Mouse (Mus musculus) midbrain, embryonic 16.5 days (tissue): ENCODE results near the gene Myo19. TPM values are rescaled to one million over a fixed set of nuclear protein-coding genes. Genes with fewer than 3 reads are reported as not detected.

Experiments
- ATAC-seq: fragments of 200-750 bp; cut with Nextera tagmentation; 2 replicates; pipeline ENCODE4 v1.8.0; 2017; ENCODE audit warnings: moderate TSS enrichment
- H3K27ac ChIP-seq: fragments of 300-500 bp; sonication (generic); 2 replicates; pipeline ENCODE4 v1.5.1; 2014; ENCODE audit warnings: mild to moderate bottlenecking, low read length, mixed read lengths
- H3K27me3 ChIP-seq: fragments of 300-500 bp; sonication (generic); 2 replicates; pipeline ENCODE4 v1.6.1; 2014; ENCODE audit warnings: low read depth, low read length, mixed read lengths; ENCODE audit not compliant: control insufficient read depth, insufficient read depth
- H3K36me3 ChIP-seq: fragments of 300-500 bp; sonication (generic); 2 replicates; pipeline ENCODE4 v1.6.1; 2014; ENCODE audit warnings: mild to moderate bottlenecking, low read length, moderate library complexity, mixed read lengths; ENCODE audit not compliant: control insufficient read depth, insufficient read depth
- H3K4me1 ChIP-seq: fragments of 300-500 bp; sonication (generic); 2 replicates; pipeline ENCODE4 v1.6.1; 2014; ENCODE audit warnings: mild to moderate bottlenecking, low read length, mixed read lengths; ENCODE audit not compliant: control insufficient read depth, insufficient read depth
- H3K4me2 ChIP-seq: fragments of 300-500 bp; sonication (generic); 2 replicates; pipeline ENCODE4 v1.6.1; 2014; ENCODE audit warnings: mild to moderate bottlenecking, low read length, mixed read lengths
- H3K4me3 ChIP-seq: fragments of 300-500 bp; sonication (generic); 2 replicates; pipeline ENCODE4 v1.5.1; 2014; ENCODE audit warnings: low read depth, mild to moderate bottlenecking, low read length, moderate library complexity, mixed read lengths
- H3K9ac ChIP-seq: fragments of 300-500 bp; sonication (generic); 2 replicates; pipeline ENCODE4 v1.6.1; 2014; ENCODE audit warnings: low read depth, low read length, mixed read lengths
- H3K9me3 ChIP-seq: fragments of 300-500 bp; sonication (generic); replicated peaks from 2 replicates; pipeline ENCODE4 v1.6.1; 2014; ENCODE audit warnings: mild to moderate bottlenecking, low read length, mixed read lengths; ENCODE audit not compliant: control insufficient read depth, poor library complexity, severe bottlenecking
- WGBS: fragments of 180-500 bp; shearing (Covaris S2); extraction: QIAGEN DNeasy Blood & Tissue Kit; methylation state at CpG from one replicate; pipeline ENCODE4 v1.1.7; 2014; 5-methylcytosine and 5-hydroxymethylcytosine counted together
- microRNA-seq: library from miRNA; unstranded; fragments of <30 nt; microRNA quantifications from one replicate; pipeline ENCODE4, GENCODE M21; 2017
- polyA plus RNA-seq: library from polyadenylated mRNA; unstranded; fragments of >200 nt; fragmentation: Nextera tagmentation; extraction: Ambion mirVana; gene quantifications from 2 replicates; pipeline ENCODE4 v1.2.1, GENCODE M21; 2015

Myo19 gene
- polyA plus RNA-seq, 1 experiment from 2014 or later = 5.3 TPM

GRCm38 (mm10) chr11:84960291-84960690 is 80.3 kb downstream of the Myo19 start:
- Histone ChIP-seq H3K9ac (no peak overlapping the region), H3K4me2 (no peak overlapping the region), H3K27ac (no peak overlapping the region), H3K4me1 (peaks cover 10% of the 10 kb centered on the region), H3K4me3 (no peak overlapping the region), H3K36me3 (no peaks in the 10 kb centered on the region), H3K9me3 (no peaks in the 10 kb centered on the region), H3K27me3 (peaks cover 19% of the 10 kb centered on the region)
- WGBS = 26% methylated on average over 3 of the region's 3 CpGs
- ATAC-seq = no peak

GRCm38 (mm10) chr11:84960780-84961179 is 80.8 kb downstream of the Myo19 start:
- Histone ChIP-seq H3K4me1 (peaks cover 10% of the 10 kb centered on the region), H3K4me2 (no peak overlapping the region), H3K27ac (no peak overlapping the region), H3K36me3 (no peaks in the 10 kb centered on the region), H3K9ac (no peak overlapping the region), H3K9me3 (no peaks in the 10 kb centered on the region), H3K4me3 (no peak overlapping the region), H3K27me3 (peaks cover 19% of the 10 kb centered on the region)
- no peak for ATAC-seq
- 63% methylated on average over 6 of the region's 6 CpGs for WGBS

Small RNAs within 50 kb of the gene (microRNA-seq; reads per million reads assigned to microRNA genes)
- not detected for gene Gm23564

Other genes starting within 250 kb of the Myo19 start
- gene Mrm1, start 60.6 kb upstream of the Myo19 start, polyA plus RNA-seq = 12.8 and 18.5 TPM in 2 replicates
- 8.8 and 9.0 TPM in 2 replicates for gene Dhrs11, start 51.2 kb upstream of the Myo19 start, polyA plus RNA-seq
- gene Ggnbp2, start 9.3 kb upstream of the Myo19 start, polyA plus RNA-seq = 68.4 and 71.8 TPM in 2 replicates
- gene Pigw, start 137 bp downstream of the Myo19 start, polyA plus RNA-seq = 2.4 and 3.4 TPM in 2 replicates
- gene Znhit3, start 36.2 kb downstream of the Myo19 start, polyA plus RNA-seq = 63.4 and 64.2 TPM in 2 replicates
- 3.6 and 5.7 TPM in 2 replicates for gene Car4, start 77.6 kb downstream of the Myo19 start, polyA plus RNA-seq